Mouse (Mus musculus) heart, postnatal 25 days (tissue): ENCODE measurements around the gene Ddx58. TPM values are rescaled to one million over a fixed set of nuclear protein-coding genes. Genes with fewer than 3 reads are reported as not detected.

Experiments
- DNase-seq: peaks from one replicate; pipeline ENCODE4 v3.0.0; 2022; ENCODE audit warnings: low spot score
- intact Hi-C: fragments of 180-260 bp; cut with DNase I; formaldehyde crosslinking; loops from one replicate; pipeline ENCODE4 v1.15.1; 2025
- total RNA-seq, 2 experiments: library from RNA; stranded (reverse); gene quantifications; 2 replicates each; pipeline ENCODE4 v1.2.3; 2021

The Ddx58 gene
- total RNA-seq, 2 experiments from 2014 or later, result 7.8 to 7.9 TPM

GRCm38 (mm10) chr4:40154751-40155150 lies 84.9 kb downstream of the Ddx58 start:
- intact Hi-C loops, result no loop called here

More at GRCm38 (mm10) chr4:40154751-40155150, 84.9 kb downstream of the Ddx58 start:
- DNase-seq, result no peak

Other genes with a start within 250 kb of the Ddx58 start
- 10 to 100 TPM; 32.6 to 33.0 TPM for gene Aco1, start 96.7 kb downstream of the Ddx58 start, total RNA-seq
- gene Smim27, start 29.8 kb upstream of the Ddx58 start, total RNA-seq, result 10 to 100 TPM; 39.4 to 41.1 TPM
- 10 to 100 TPM; 10.1 to 11.5 TPM for gene Topors, start 30.0 kb upstream of the Ddx58 start, total RNA-seq
- 100 to 1,000 TPM; 524 to 552 TPM for gene Ndufb6, start 39.6 kb upstream of the Ddx58 start, total RNA-seq
- not detected for gene Tmem215, start 232.4 kb upstream of the Ddx58 start, total RNA-seq